Mouse (Mus musculus): ENCODE results near the gene Igflr1. TPM values are rescaled to one million over a fixed set of nuclear protein-coding genes. Genes with fewer than 3 reads are reported as not detected.

Igflr1 gene
- total RNA-seq, 2 experiments from 2014 or later = 8.0 TPM; not detected in 1

- no peak for ATAC-seq (ENCODE audit: poor library complexity, severe bottlenecking)
Measured at GRCm38 (mm10) chr7:30587842-30588667, 22.8 kb downstream of the Igflr1 start.

GRCm38 (mm10) chr7:30588676-30589434 lies 23.6 kb downstream of the Igflr1 start, which contains the start of gene Kmt2b:
Gene Kmt2b, minus strand, starts transcription at chr7:30588726.
- peak; percentile 90 for ATAC-seq (ENCODE audit: poor library complexity, severe bottlenecking)

- ATAC-seq (ENCODE audit: poor library complexity, severe bottlenecking) = peak; percentile 51
Measured at GRCm38 (mm10) chr7:30589435-30590301, 24.4 kb downstream of the Igflr1 start.

GRCm38 (mm10) chr7:30590927-30591604 lies 25.8 kb downstream of the Igflr1 start:
- no peak for ATAC-seq (ENCODE audit: poor library complexity, severe bottlenecking)

- ATAC-seq (ENCODE audit: poor library complexity, severe bottlenecking) = no peak
Measured at GRCm38 (mm10) chr7:30591605-30591951, 26.4 kb downstream of the Igflr1 start.

GRCm38 (mm10) chr7:30592772-30593423 lies 27.7 kb downstream of the Igflr1 start:
- ATAC-seq (ENCODE audit: poor library complexity, severe bottlenecking) = no peak

GRCm38 (mm10) chr7:30593579-30594509 lies 28.6 kb downstream of the Igflr1 start:
- ATAC-seq (ENCODE audit: poor library complexity, severe bottlenecking) = no peak

GRCm38 (mm10) chr7:30594510-30595024 lies 29.3 kb downstream of the Igflr1 start:
- ATAC-seq (ENCODE audit: poor library complexity, severe bottlenecking) = peak; percentile 25; the same call in 1 of the 2 replicates

GRCm38 (mm10) chr7:30596093-30596492 lies 30.9 kb downstream of the Igflr1 start:
- ATAC-seq (ENCODE audit: poor library complexity, severe bottlenecking) = no peak

GRCm38 (mm10) chr7:30596811-30597210 lies 31.6 kb downstream of the Igflr1 start:
- ATAC-seq (ENCODE audit: poor library complexity, severe bottlenecking) = no peak

GRCm38 (mm10) chr7:30598786-30599185 lies 33.6 kb downstream of the Igflr1 start, which contains the start of gene Zbtb32:
Gene Zbtb32, minus strand, starts transcription at chr7:30598909.
- no peak for ATAC-seq (ENCODE audit: poor library complexity, severe bottlenecking)

GRCm38 (mm10) chr7:30599933-30600353 lies 34.7 kb downstream of the Igflr1 start:
- peak; percentile 97 for ATAC-seq (ENCODE audit: poor library complexity, severe bottlenecking)

- no peak for ATAC-seq (ENCODE audit: poor library complexity, severe bottlenecking)
Measured at GRCm38 (mm10) chr7:30600651-30601050, 35.4 kb downstream of the Igflr1 start.

GRCm38 (mm10) chr7:30602583-30602982 lies 37.4 kb downstream of the Igflr1 start:
- ATAC-seq (ENCODE audit: poor library complexity, severe bottlenecking) = no peak

- no peak for ATAC-seq (ENCODE audit: poor library complexity, severe bottlenecking)
Measured at GRCm38 (mm10) chr7:30604424-30604823, 39.2 kb downstream of the Igflr1 start.

GRCm38 (mm10) chr7:30604944-30605343 lies 39.7 kb downstream of the Igflr1 start:
- ATAC-seq (ENCODE audit: poor library complexity, severe bottlenecking) = no peak

GRCm38 (mm10) chr7:30607706-30608309 lies 42.6 kb downstream of the Igflr1 start:
- peak; percentile 88 for ATAC-seq (ENCODE audit: poor library complexity, severe bottlenecking)

GRCm38 (mm10) chr7:30608476-30608875 lies 43.2 kb downstream of the Igflr1 start:
- no peak for ATAC-seq (ENCODE audit: poor library complexity, severe bottlenecking)

All from megakaryocyte, adult 5-6 weeks (primary cell).